Mouse (Mus musculus) left cerebral cortex, adult 11 months (tissue): ENCODE measurements around the gene Lpcat3.
"Not testable (repeated sequence)": the region's sequence is repeated elsewhere in the genome, so short reads cannot be mapped to it uniquely, and the experiment has no call there.

ENCODE experiments used
- DNase-seq: peaks from one replicate; pipeline ENCODE4 v3.0.0; 2022; ENCODE audit warnings: low spot score

Lpcat3 gene

GRCm38 (mm10) chr6:124662477-124663423, at the start of gene Lpcat3:
Gene Lpcat3, plus strand, starts transcription at chr6:124663027.
- peak; percentile 96 for DNase-seq

- DNase-seq = no peak
These were observed 37.2 kb upstream of the Lpcat3 start for GRCm38 (mm10) chr6:124625612-124626011.

DNA sequence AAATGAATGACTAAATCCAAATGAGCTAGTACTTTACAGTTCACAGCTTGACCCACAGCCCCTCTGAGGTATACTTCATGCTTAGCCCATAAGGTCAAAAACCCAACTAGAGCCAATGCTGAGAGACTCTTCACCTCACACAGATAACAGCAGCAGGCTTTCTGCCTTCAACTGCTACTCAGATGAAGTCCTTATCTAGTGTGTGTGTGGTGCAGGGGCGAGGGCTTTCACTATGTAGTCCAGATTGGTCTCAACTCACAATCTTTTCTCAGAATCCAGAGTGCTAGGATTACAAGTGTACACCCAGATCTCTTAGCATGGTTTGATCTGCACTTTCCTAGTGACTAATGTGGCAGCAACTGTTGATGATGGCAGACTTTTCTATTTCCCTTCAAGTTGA, 36.6 kb upstream of the Lpcat3 start:
- DNase-seq = not testable (repeated sequence)

DNA sequence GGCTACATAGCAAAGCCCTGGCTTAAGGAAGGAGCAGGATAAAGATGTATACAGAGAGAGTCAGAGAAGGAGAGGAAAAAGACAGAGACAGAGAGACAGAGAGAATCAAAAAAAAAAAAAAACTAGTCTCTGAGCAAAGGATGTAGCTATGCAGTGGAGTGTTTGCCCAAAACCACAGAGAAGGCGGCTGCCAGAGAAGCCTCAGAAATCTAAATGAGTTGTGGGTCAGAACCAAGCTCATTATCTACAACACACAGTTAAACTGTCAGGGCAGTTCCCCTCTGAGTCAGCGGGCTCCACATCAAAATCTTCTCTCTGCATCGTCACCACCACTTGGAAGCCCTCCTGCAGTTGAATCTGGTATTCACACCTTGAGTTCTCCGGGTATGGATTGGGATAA, 32.1 kb upstream of the Lpcat3 start:
- no peak for DNase-seq

- not testable (repeated sequence) for DNase-seq
These were observed 26.8 kb upstream of the Lpcat3 start, which contains the start of gene C1s2 for GRCm38 (mm10) chr6:124635985-124636384. Gene C1s2, minus strand, starts transcription at chr6:124636085.

- DNase-seq = not testable (repeated sequence)
These were observed 25.9 kb upstream of the Lpcat3 start for GRCm38 (mm10) chr6:124636858-124637460.

DNA sequence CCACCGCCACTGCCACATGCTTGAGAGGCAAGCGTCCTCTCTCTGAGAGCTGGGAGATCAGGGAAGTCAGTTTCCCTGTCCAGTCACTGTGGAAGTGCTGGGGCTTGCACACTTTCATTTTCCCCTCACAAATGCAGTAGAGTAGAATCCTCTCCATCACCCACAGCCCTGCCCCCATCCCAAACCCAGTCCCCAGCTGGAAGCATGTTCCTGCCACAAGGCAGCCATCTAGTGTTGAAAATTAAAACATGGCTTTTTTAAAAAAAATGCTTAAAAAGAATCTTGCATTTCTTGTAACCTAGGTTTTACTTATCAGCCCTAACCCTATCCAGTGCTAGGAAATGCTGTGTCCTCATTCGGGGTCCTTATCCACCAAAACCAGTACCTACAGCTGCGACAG, 22.8 kb upstream of the Lpcat3 start:
- no peak for DNase-seq

GRCm38 (mm10) chr6:124640997-124641396, 21.8 kb upstream of the Lpcat3 start:
- DNase-seq = no peak

- DNase-seq = no peak
These were observed 16.4 kb upstream of the Lpcat3 start for GRCm38 (mm10) chr6:124646394-124646793.

GRCm38 (mm10) chr6:124655893-124656292, 6.9 kb upstream of the Lpcat3 start:
- DNase-seq = no peak

GRCm38 (mm10) chr6:124658067-124658466, 4.8 kb upstream of the Lpcat3 start:
- DNase-seq = no peak

- no peak for DNase-seq
These were observed 1.5 kb upstream of the Lpcat3 start for GRCm38 (mm10) chr6:124661156-124661806.

GRCm38 (mm10) chr6:124661995-124662394, 832 bp upstream of the Lpcat3 start:
- DNase-seq = no peak

GRCm38 (mm10) chr6:124663424-124663795, 583 bp downstream of the Lpcat3 start:
- DNase-seq = no peak

DNA sequence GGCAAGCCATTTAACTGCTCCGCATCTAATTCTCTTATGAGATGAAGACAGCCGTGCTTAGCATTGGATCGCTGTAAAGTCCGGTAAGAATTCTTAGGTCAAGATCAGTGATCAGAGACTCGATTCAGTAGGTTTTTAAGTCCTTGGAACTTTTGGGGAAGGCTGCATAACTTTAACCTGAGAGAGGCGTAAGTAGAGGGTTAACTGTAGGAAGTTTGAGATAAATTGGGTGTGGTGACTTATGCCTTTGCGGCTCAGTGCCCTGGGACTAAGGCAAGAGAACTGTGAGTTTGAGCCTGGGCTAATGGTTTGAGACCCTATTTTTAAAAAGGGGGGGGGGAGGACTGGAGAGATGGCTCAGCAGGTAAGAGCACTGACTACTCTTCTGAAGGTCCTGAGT, 1.4 kb downstream of the Lpcat3 start:
- DNase-seq = no peak

GRCm38 (mm10) chr6:124665011-124665410, 2.2 kb downstream of the Lpcat3 start:
- no peak for DNase-seq

GRCm38 (mm10) chr6:124669234-124669859, 6.5 kb downstream of the Lpcat3 start:
- DNase-seq = no peak

- no peak for DNase-seq
These were observed 7.6 kb downstream of the Lpcat3 start for GRCm38 (mm10) chr6:124670281-124670900.

GRCm38 (mm10) chr6:124672100-124672499, 9.3 kb downstream of the Lpcat3 start:
- DNase-seq = no peak

- no peak for DNase-seq
These were observed 10.8 kb downstream of the Lpcat3 start for GRCm38 (mm10) chr6:124673619-124674018.

DNA sequence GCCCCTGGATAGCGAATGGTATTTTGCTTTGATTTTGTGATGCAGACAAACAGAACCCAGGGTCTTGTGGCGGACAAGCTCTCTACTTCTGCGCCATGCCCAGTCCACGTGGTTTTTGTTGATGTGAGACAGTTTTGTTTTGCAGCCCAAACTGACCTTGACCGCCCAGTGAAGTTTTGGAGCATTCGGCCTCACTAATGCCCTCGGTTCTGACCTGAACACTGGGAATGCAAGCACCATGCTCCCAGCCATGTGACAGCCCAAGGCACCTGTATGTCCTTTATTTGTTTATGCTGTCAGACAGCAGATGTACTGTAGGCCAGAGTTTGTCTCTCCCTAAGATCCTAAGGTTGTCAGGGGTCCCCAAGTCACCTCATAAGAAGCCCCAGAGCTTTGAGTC, 11.8 kb downstream of the Lpcat3 start:
- DNase-seq = no peak

GRCm38 (mm10) chr6:124676171-124676570, 13.3 kb downstream of the Lpcat3 start:
- no peak for DNase-seq
